Mouse (Mus musculus) midbrain, embryonic 13.5 days (tissue): ENCODE data around the gene Ston1. TPM values are rescaled to one million over a fixed set of nuclear protein-coding genes. Genes with fewer than 3 reads are reported as not detected.

Experiments
- ATAC-seq: fragments of 200-750 bp; cut with Nextera tagmentation; 2 replicates; pipeline ENCODE4 v1.8.0; 2017; ENCODE audit warnings: mild to moderate bottlenecking, moderate TSS enrichment, moderate library complexity
- H3K27ac ChIP-seq: fragments of 300-500 bp; sonication (generic); 2 replicates; pipeline ENCODE4 v1.5.1; 2015; ENCODE audit warnings: inconsistent platforms, mild to moderate bottlenecking, moderate library complexity
- H3K27me3 ChIP-seq: fragments of 300-500 bp; sonication (generic); 2 replicates; pipeline ENCODE4 v1.6.1; 2015; ENCODE audit warnings: mild to moderate bottlenecking, inconsistent platforms
- H3K36me3 ChIP-seq: fragments of 300-500 bp; sonication (generic); 2 replicates; pipeline ENCODE4 v1.6.1; 2015; ENCODE audit warnings: mild to moderate bottlenecking, inconsistent platforms
- H3K4me1 ChIP-seq: fragments of 300-500 bp; sonication (generic); replicated peaks from 2 replicates; pipeline ENCODE4 v1.6.1; 2015; ENCODE audit warnings: inconsistent platforms
- H3K4me2 ChIP-seq: fragments of 300-500 bp; sonication (generic); replicated peaks from 2 replicates; pipeline ENCODE4 v1.6.1; 2015; ENCODE audit warnings: moderate library complexity, mild to moderate bottlenecking, inconsistent platforms
- H3K4me3 ChIP-seq: fragments of 300-500 bp; sonication (generic); replicated peaks from 2 replicates; pipeline ENCODE4 v1.5.1; 2015; ENCODE audit warnings: mild to moderate bottlenecking, inconsistent platforms
- H3K9ac ChIP-seq: fragments of 300-500 bp; sonication (generic); replicated peaks from 2 replicates; pipeline ENCODE4 v1.6.1; 2015; ENCODE audit warnings: mild to moderate bottlenecking, inconsistent platforms
- H3K9me3 ChIP-seq: fragments of 300-500 bp; sonication (generic); 2 replicates; pipeline ENCODE4 v1.6.1; 2016; ENCODE audit warnings: mild to moderate bottlenecking, inconsistent platforms
- WGBS: fragments of 180-500 bp; shearing (Covaris S2); methylation state at CpG from one replicate; pipeline ENCODE4 v1.1.7; 2015; 5-methylcytosine and 5-hydroxymethylcytosine counted together
- polyA plus RNA-seq: library from polyadenylated mRNA; unstranded; fragments of >200 nt; fragmentation: Nextera tagmentation; extraction: Ambion mirVana; gene quantifications from 2 replicates; pipeline ENCODE4 v1.2.1, GENCODE M21; 2015

The Ston1 gene
- polyA plus RNA-seq, 1 experiment from 2014 or later, result 1.7 TPM

DNA sequence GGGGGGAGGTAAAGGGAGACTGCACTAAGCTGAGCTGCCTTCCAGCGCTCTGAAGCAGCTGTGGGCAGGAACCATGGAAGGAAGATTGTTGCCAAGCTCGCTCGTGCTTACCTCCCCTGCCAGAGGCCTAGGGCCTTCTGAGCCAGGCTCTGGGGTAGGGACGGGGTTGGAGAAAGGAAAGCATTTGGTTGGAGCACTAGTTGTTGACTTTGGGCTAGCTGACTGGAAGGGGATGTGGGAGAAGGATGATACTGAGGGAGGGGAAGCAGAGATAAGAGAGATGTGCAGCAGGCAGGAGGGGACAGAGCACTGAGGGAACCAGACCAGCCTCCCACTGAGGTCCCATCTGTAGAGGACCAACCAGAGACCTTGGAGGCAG is 31.9 kb downstream of the Ston1 start:
- Histone ChIP-seq H3K9me3 (no peaks in the 10 kb centered on the region), H3K27ac (peak overlapping the region; percentile 67; the same call in 1 of the 2 replicates), H3K36me3 (no peaks in the 10 kb centered on the region), H3K4me3 (no peak overlapping the region), H3K4me1 (peaks cover 18% of the 10 kb centered on the region), H3K4me2 (no peak overlapping the region), H3K27me3 (no peaks in the 10 kb centered on the region), H3K9ac (no peak overlapping the region)
- peak; percentile 75 for ATAC-seq
- WGBS, result 29% methylated on average over 4 of the region's 4 CpGs

DNA sequence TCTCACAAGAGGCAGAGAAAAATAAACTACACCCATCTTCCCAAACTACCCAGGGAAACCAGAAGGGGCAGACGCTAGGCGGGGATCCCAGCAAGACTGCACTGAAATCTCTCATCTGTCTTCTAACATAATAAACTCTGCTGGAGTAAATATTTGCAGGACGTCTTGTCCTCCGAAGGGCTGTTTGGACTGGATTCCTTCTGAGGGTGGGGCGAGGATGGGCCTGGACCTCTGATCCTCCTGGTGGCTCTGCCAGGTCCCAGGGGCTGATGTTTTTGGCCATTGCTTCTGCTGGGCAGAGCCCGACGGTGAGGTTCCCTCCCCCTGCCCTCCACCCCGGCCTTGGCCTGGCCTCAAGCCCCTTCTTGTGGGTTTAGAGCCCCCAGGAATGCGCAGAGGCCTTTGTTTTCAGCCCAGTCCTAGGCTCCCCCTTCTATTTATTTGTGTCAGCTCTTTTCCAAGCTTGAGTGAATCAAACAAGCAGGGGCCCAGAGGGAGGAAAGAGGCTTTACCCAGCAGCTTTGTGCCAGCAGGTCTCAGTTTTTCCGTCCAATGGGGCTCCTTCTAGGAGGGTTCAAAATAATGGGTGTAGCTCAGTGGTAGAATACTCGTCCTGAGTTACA is 32.6 kb downstream of the Ston1 start:
- no peak overlapping the region for H3K4me2 ChIP-seq
- no peaks in the 10 kb centered on the region for H3K9me3 ChIP-seq
- H3K27ac ChIP-seq, result peak overlapping the region; percentile 67
- H3K4me3 ChIP-seq, result no peak overlapping the region
- ATAC-seq, result peak; percentile 70
- no peaks in the 10 kb centered on the region for H3K27me3 ChIP-seq
- peaks cover 18% of the 10 kb centered on the region for H3K4me1 ChIP-seq
- no peak overlapping the region for H3K9ac ChIP-seq
- WGBS, result 12% methylated on average over 11 of the region's 11 CpGs
- H3K36me3 ChIP-seq, result no peaks in the 10 kb centered on the region

- Histone ChIP-seq H3K9ac (no peak overlapping the region), H3K36me3 (no peaks in the 10 kb centered on the region), H3K4me2 (no peak overlapping the region), H3K4me1 (peaks cover 18% of the 10 kb centered on the region), H3K27me3 (no peaks in the 10 kb centered on the region), H3K27ac (0 out of 2 replicates have a peak overlapping the region, but pooled peaks have one; percentile 67), H3K9me3 (no peaks in the 10 kb centered on the region), H3K4me3 (no peak overlapping the region)
- no peak for ATAC-seq
- 69% methylated on average over 3 of the region's 3 CpGs for WGBS
Observed at GRCm38 (mm10) chr17:88630554-88630948, 33.1 kb downstream of the Ston1 start.

DNA sequence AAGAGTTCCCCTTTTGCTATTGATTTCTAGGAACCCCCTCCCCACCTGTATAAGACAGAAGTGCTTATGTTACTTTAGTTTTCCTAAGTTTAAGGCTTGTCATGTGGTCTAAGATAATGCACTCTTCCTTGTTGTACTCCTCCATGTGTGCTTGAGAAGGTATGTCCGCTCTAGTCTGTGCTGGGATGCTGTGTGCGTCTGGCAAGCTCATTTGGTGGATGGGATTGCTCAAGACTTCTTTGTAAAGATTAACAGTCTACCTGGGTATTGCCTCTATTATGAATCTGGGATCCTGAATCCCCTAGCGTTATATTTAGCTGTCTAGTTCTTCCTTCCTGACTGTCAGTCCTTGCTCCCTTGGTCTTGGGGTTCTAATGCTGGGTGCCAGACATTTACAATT is 35.1 kb downstream of the Ston1 start:
- Histone ChIP-seq H3K4me1 (peaks cover 12% of the 10 kb centered on the region), H3K27ac (no peak overlapping the region), H3K36me3 (no peaks in the 10 kb centered on the region), H3K9me3 (no peaks in the 10 kb centered on the region), H3K4me3 (no peak overlapping the region), H3K4me2 (no peak overlapping the region), H3K27me3 (no peaks in the 10 kb centered on the region), H3K9ac (no peak overlapping the region)
- ATAC-seq, result no peak
- 88% methylated on average over 3 of the region's 3 CpGs for WGBS

- H3K4me1 ChIP-seq, result no peaks in the 10 kb centered on the region
- H3K9ac ChIP-seq, result no peak overlapping the region
- WGBS, result 84% methylated on average over 14 of the region's 14 CpGs
- no peaks in the 10 kb centered on the region for H3K9me3 ChIP-seq
- H3K27ac ChIP-seq, result no peak overlapping the region
- no peak overlapping the region for H3K4me3 ChIP-seq
- no peak for ATAC-seq
- H3K36me3 ChIP-seq, result no peaks in the 10 kb centered on the region
- H3K4me2 ChIP-seq, result no peak overlapping the region
- H3K27me3 ChIP-seq, result no peaks in the 10 kb centered on the region
Observed at GRCm38 (mm10) chr17:88636076-88636475, 38.6 kb downstream of the Ston1 start.

- no peak overlapping the region for H3K4me2 ChIP-seq
Observed at GRCm38 (mm10) chr17:88636587-88636986, 39.1 kb downstream of the Ston1 start.

DNA sequence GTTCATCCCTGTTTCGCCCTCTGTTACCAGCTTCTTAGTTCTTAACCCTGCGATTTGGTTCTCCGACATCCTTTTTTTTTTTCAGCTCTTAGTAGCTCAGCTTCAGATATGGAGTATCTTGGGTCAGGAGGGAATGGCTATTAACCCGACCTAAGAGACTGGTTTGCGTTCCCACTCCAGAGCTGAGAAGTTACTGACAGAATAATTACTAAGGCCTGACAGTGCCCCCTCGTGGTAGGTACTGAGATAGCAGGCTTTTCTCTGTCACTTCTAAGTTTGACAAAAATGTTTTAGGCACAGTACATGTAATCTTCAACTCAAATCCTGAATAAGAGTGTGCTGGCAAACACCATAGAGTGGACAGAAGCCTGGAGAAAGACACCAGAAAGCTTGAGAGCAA is 43.5 kb downstream of the Ston1 start:
- Histone ChIP-seq H3K4me2 (no peak overlapping the region), H3K4me1 (no peaks in the 10 kb centered on the region), H3K4me3 (no peak overlapping the region), H3K9ac (no peak overlapping the region), H3K36me3 (no peaks in the 10 kb centered on the region), H3K9me3 (no peaks in the 10 kb centered on the region), H3K27me3 (no peaks in the 10 kb centered on the region), H3K27ac (no peak overlapping the region)
- no peak for ATAC-seq
- WGBS, result 27% methylated on average over 6 of the region's 6 CpGs

More at GRCm38 (mm10) chr17:88636587-88636986, 39.1 kb downstream of the Ston1 start:
- H3K4me3 ChIP-seq, result no peak overlapping the region
- 55% methylated on average over 12 of the region's 12 CpGs for WGBS
- no peak for ATAC-seq
- no peaks in the 10 kb centered on the region for H3K27me3 ChIP-seq
- H3K27ac ChIP-seq, result no peak overlapping the region
- H3K4me1 ChIP-seq, result no peaks in the 10 kb centered on the region
- no peaks in the 10 kb centered on the region for H3K36me3 ChIP-seq
- H3K9ac ChIP-seq, result no peak overlapping the region
- no peaks in the 10 kb centered on the region for H3K9me3 ChIP-seq

DNA sequence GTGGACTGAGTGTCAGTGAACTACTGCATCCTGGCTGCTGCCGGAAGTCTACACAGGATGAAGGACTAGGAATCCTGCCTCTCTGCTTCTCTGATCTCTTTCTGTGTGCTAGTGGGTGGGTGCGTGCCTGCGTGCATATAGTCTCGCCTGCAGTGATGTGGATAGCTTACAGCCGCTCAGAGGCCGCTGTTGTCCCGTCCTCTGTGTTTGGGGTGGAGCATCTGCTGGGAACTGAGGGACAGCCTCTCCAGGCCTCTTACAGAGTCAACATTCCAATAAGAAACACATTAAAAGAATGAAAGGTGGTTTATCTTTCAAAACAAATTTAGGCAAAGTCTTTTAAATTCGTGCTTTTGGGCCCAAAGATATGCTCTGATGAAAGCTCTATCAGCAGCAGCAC is 44.4 kb downstream of the Ston1 start:
- Histone ChIP-seq H3K4me2 (no peak overlapping the region), H3K9me3 (no peaks in the 10 kb centered on the region), H3K4me1 (no peaks in the 10 kb centered on the region), H3K27ac (no peak overlapping the region), H3K9ac (no peak overlapping the region), H3K4me3 (no peak overlapping the region), H3K27me3 (no peaks in the 10 kb centered on the region), H3K36me3 (no peaks in the 10 kb centered on the region)
- no peak for ATAC-seq
- WGBS, result 88% methylated on average over 8 of the region's 8 CpGs

- no peak overlapping the region for H3K4me2 ChIP-seq
- no peak overlapping the region for H3K4me3 ChIP-seq
- no peak for ATAC-seq
- H3K9ac ChIP-seq, result no peak overlapping the region
- H3K36me3 ChIP-seq, result no peaks in the 10 kb centered on the region
- 89% methylated on average over 7 of the region's 7 CpGs for WGBS
- no peaks in the 10 kb centered on the region for H3K27me3 ChIP-seq
- H3K4me1 ChIP-seq, result no peaks in the 10 kb centered on the region
- H3K27ac ChIP-seq, result no peak overlapping the region
- H3K9me3 ChIP-seq, result no peaks in the 10 kb centered on the region
Observed at GRCm38 (mm10) chr17:88644876-88645275, 47.4 kb downstream of the Ston1 start.

- no peak overlapping the region for H3K27ac ChIP-seq
- H3K36me3 ChIP-seq, result no peaks in the 10 kb centered on the region
- 92% methylated on average over 11 of the region's 11 CpGs for WGBS
- H3K27me3 ChIP-seq, result no peaks in the 10 kb centered on the region
- H3K9ac ChIP-seq, result no peak overlapping the region
- H3K4me3 ChIP-seq, result no peak overlapping the region
- no peaks in the 10 kb centered on the region for H3K9me3 ChIP-seq
- no peak overlapping the region for H3K4me2 ChIP-seq
- ATAC-seq, result no peak
- H3K4me1 ChIP-seq, result no peaks in the 10 kb centered on the region
Observed at GRCm38 (mm10) chr17:88645299-88645698, 47.8 kb downstream of the Ston1 start.

GRCm38 (mm10) chr17:88647149-88647548 is 49.7 kb downstream of the Ston1 start:
- no peak overlapping the region for H3K4me3 ChIP-seq
- H3K4me1 ChIP-seq, result no peaks in the 10 kb centered on the region
- no peak overlapping the region for H3K27ac ChIP-seq
- no peaks in the 10 kb centered on the region for H3K27me3 ChIP-seq
- no peak overlapping the region for H3K9ac ChIP-seq
- no peaks in the 10 kb centered on the region for H3K36me3 ChIP-seq
- ATAC-seq, result no peak
- 94% methylated on average over 3 of the region's 3 CpGs for WGBS
- H3K4me2 ChIP-seq, result no peak overlapping the region
- H3K9me3 ChIP-seq, result no peaks in the 10 kb centered on the region

GRCm38 (mm10) chr17:88652010-88652409 is 54.5 kb downstream of the Ston1 start:
- peak; percentile 68; the same call in 1 of the 2 replicates for ATAC-seq
- 2% methylated on average over 9 of the region's 9 CpGs for WGBS

More at GRCm38 (mm10) chr17:88652010-88652409, 54.5 kb downstream of the Ston1 start:
- no peak overlapping the region for H3K4me2 ChIP-seq
- H3K9me3 ChIP-seq, result no peaks in the 10 kb centered on the region
- H3K4me1 ChIP-seq, result peaks cover 6% of the 10 kb centered on the region
- H3K36me3 ChIP-seq, result no peaks in the 10 kb centered on the region
- H3K4me3 ChIP-seq, result no peak overlapping the region
- no peak overlapping the region for H3K9ac ChIP-seq
- no peak overlapping the region for H3K27ac ChIP-seq
- H3K27me3 ChIP-seq, result no peaks in the 10 kb centered on the region
